Mouse (Mus musculus): ENCODE results near the gene Pmf1. TPM values are rescaled to one million over a fixed set of nuclear protein-coding genes. Genes with fewer than 3 reads are reported as not detected.

Pmf1 gene
- polyA plus RNA-seq, 1 experiment from 2014 or later: 136 TPM

DNA sequence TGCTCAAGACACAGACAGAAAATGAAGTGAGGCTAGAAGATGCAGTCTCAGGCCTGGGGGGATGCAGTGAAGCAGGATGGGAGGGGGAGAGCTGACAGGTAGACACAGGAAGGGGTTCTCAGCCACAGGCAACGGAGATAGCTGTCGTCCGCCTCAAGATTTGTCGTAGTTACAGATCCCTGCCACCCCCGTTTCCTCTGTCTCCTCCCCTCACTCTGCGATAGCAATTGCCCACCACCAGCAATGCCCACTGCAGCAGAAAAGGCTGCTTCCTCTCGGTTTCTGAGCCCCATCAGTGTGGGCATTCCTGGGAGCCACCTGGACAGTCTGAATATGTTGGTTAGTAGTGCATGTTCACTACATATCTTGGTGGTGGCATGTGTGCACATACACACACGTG lies 43.2 kb upstream of the Pmf1 start:
- H3K9ac ChIP-seq (replicated peaks; ENCODE audit: low read depth, low read length): no peak overlapping the region
- no peaks in the 10 kb centered on the region for H3K27me3 ChIP-seq (ENCODE audit: control insufficient read depth, insufficient read depth, low read length)
- H3K27ac ChIP-seq (ENCODE audit: low read length): no peak overlapping the region
- WGBS: 52% methylated on average over 8 of the region's 8 CpGs
- H3K4me1 ChIP-seq (ENCODE audit: control insufficient read depth, insufficient read depth, low read length): peaks cover 9% of the 10 kb centered on the region
- H3K4me3 ChIP-seq (ENCODE audit: low read depth, low read length): no peak overlapping the region
- no peaks in the 10 kb centered on the region for H3K36me3 ChIP-seq (ENCODE audit: control insufficient read depth, insufficient read depth, low read length)
- ATAC-seq (ENCODE audit: insufficient number of reproducible peaks, insufficient read depth, low FRiP score, low read depth): no peak
- no peak overlapping the region for H3K4me2 ChIP-seq (replicated peaks; ENCODE audit: low read depth, low read length)
- no peaks in the 10 kb centered on the region for H3K9me3 ChIP-seq (ENCODE audit: control insufficient read depth, low read depth, low read length)

DNA sequence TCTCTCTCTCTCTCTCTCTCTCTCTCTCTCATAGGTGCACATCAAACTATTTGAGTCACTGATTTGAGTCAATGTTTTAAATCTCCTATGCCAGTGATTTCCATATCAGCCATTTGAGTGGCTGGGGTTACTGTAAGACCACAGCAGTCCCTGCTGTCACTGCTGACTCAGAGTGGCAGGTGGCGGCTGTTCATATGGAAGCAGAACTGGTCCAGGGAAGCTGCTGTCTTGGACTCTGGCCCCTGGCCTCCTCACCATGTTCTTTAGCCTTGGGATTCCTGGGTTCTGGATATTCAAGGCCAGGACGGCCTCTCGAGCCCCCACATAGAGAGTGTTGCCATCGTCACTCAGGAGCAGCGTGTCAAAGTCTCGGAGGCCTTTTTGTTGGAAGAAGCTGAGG lies 42.6 kb upstream of the Pmf1 start:
- Histone ChIP-seq H3K36me3 (ENCODE audit: control insufficient read depth, insufficient read depth, low read length) (no peaks in the 10 kb centered on the region), H3K4me2 (replicated peaks; ENCODE audit: low read depth, low read length) (no peak overlapping the region), H3K4me3 (ENCODE audit: low read depth, low read length) (no peak overlapping the region), H3K9ac (replicated peaks; ENCODE audit: low read depth, low read length) (no peak overlapping the region), H3K4me1 (ENCODE audit: control insufficient read depth, insufficient read depth, low read length) (peaks cover 9% of the 10 kb centered on the region), H3K27me3 (ENCODE audit: control insufficient read depth, insufficient read depth, low read length) (no peaks in the 10 kb centered on the region), H3K27ac (ENCODE audit: low read length) (no peak overlapping the region), H3K9me3 (ENCODE audit: control insufficient read depth, low read depth, low read length) (no peaks in the 10 kb centered on the region)
- WGBS: 78% methylated on average over 6 of the region's 6 CpGs
- no peak for ATAC-seq (ENCODE audit: insufficient number of reproducible peaks, insufficient read depth, low FRiP score, low read depth)

GRCm38 (mm10) chr3:88452246-88452645 lies 42.1 kb upstream of the Pmf1 start:
- WGBS: 55% methylated on average over 5 of the region's 5 CpGs
- Histone ChIP-seq H3K9me3 (ENCODE audit: control insufficient read depth, low read depth, low read length) (no peaks in the 10 kb centered on the region), H3K9ac (replicated peaks; ENCODE audit: low read depth, low read length) (no peak overlapping the region), H3K36me3 (ENCODE audit: control insufficient read depth, insufficient read depth, low read length) (no peaks in the 10 kb centered on the region), H3K4me1 (ENCODE audit: control insufficient read depth, insufficient read depth, low read length) (peaks cover 9% of the 10 kb centered on the region; the same call in 1 of the 2 replicates), H3K27ac (ENCODE audit: low read length) (no peak overlapping the region), H3K4me2 (replicated peaks; ENCODE audit: low read depth, low read length) (no peak overlapping the region), H3K4me3 (ENCODE audit: low read depth, low read length) (no peak overlapping the region), H3K27me3 (ENCODE audit: control insufficient read depth, insufficient read depth, low read length) (no peaks in the 10 kb centered on the region)
- ATAC-seq (ENCODE audit: insufficient number of reproducible peaks, insufficient read depth, low FRiP score, low read depth): no peak

DNA sequence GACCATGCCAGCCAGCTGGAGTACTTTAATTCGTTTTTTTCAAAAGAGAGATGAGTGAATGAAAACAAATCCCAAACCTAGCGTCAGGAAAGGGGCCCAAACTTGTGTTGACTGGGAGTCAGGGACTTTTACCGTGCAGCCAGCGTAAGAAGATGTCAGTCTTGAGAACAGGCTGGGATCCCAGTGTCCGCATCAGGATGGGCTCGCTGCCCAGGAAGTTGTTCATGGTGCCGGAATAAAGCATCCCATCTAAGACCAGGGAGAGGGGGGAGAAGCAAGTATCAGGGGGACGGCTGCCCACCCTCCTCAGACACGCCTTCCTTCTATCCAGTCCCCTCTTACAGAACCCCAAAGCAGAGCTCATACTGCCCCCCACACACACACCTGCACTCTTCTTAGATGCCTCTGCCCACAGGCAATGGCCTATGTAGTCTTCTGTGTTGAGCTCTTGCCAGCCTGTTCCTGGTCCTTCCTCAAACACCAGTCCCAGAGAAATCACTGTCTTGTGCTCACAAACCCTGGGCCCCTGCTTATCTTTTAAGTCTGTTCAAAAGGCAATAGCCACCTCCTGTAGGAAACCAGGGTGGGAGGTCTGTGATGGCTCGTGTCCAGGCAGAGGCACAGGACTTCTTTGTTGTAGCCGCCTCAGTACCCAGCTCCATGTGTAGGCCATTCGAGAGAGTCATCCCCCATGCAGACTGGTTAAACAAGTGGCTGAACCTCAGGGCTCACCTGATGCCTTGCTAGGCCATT lies 40.4 kb upstream of the Pmf1 start:
- H3K4me2 ChIP-seq (replicated peaks; ENCODE audit: low read depth, low read length): no peak overlapping the region
- 70% methylated on average over 12 of the region's 12 CpGs for WGBS
- no peak overlapping the region for H3K9ac ChIP-seq (replicated peaks; ENCODE audit: low read depth, low read length)
- H3K27me3 ChIP-seq (ENCODE audit: control insufficient read depth, insufficient read depth, low read length): no peaks in the 10 kb centered on the region
- no peak for ATAC-seq (ENCODE audit: insufficient number of reproducible peaks, insufficient read depth, low FRiP score, low read depth)
- no peaks in the 10 kb centered on the region for H3K9me3 ChIP-seq (ENCODE audit: control insufficient read depth, low read depth, low read length)
- H3K4me1 ChIP-seq (ENCODE audit: control insufficient read depth, insufficient read depth, low read length): peaks cover 9% of the 10 kb centered on the region; the same call in 1 of the 2 replicates
- H3K4me3 ChIP-seq (ENCODE audit: low read depth, low read length): no peak overlapping the region
- H3K27ac ChIP-seq (ENCODE audit: low read length): no peak overlapping the region
- H3K36me3 ChIP-seq (ENCODE audit: control insufficient read depth, insufficient read depth, low read length): no peaks in the 10 kb centered on the region

DNA sequence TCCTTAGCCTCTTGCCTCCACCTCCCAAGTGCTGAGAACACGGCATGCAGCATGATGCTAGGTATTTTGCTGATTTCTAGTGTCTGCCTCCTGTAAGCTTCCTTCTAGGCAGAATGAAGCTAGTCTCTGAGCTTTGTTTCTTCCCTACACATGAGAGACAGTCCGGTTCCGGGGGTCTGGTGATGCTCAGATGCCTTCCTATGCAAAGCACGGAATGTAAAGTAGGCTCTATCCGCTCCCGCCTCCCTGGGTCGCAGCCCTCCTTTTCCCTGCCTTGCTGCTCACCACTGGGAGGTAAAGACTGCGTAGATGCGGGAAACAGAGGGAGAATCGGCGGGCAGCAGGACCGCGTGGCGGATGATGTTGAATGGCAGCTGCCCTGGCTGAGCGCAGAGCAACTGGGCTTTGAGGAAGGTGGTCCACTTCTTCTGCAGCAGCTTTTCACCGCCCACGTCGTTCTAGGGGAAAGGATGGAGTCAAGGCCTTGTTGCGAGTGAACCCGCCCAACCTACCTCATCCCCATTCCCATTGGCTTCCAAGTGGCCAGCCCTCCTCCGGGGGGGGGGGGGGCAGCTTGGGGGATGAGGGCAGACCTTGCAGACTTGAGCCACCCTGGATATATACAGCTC lies 39.4 kb upstream of the Pmf1 start:
- peak; percentile 80; the same call in 1 of the 2 replicates for ATAC-seq (ENCODE audit: insufficient number of reproducible peaks, insufficient read depth, low FRiP score, low read depth)
- H3K9ac ChIP-seq (replicated peaks; ENCODE audit: low read depth, low read length): peak overlapping the region; percentile 23; the same call in 1 of the 2 replicates

DNA sequence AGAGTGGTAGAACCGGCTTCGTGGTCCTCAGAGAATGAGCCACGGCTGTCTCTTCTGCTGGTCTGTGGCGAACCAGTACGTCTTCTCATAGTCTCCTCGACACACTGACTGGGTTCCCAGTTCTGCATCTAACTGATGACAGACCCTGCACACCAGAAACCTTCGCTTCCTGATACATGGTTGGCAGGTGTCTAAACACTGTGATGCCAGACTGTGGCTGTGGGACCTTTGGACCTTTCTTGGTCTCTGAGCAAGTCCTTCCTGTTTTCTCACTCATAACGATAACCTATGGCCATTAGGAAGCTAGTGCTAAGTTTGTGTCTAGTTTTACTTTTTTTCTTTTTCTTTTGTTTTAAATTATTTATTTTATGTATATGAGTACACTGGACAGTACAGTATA lies 38.3 kb upstream of the Pmf1 start:
- Histone ChIP-seq H3K9me3 (ENCODE audit: control insufficient read depth, low read depth, low read length) (no peaks in the 10 kb centered on the region), H3K36me3 (ENCODE audit: control insufficient read depth, insufficient read depth, low read length) (no peaks in the 10 kb centered on the region), H3K4me1 (ENCODE audit: control insufficient read depth, insufficient read depth, low read length) (peaks cover 9% of the 10 kb centered on the region; the same call in 1 of the 2 replicates), H3K27me3 (ENCODE audit: control insufficient read depth, insufficient read depth, low read length) (no peaks in the 10 kb centered on the region), H3K9ac (replicated peaks; ENCODE audit: low read depth, low read length) (no peak overlapping the region), H3K4me2 (replicated peaks; ENCODE audit: low read depth, low read length) (no peak overlapping the region), H3K27ac (ENCODE audit: low read length) (no peak overlapping the region), H3K4me3 (ENCODE audit: low read depth, low read length) (no peak overlapping the region)
- ATAC-seq (ENCODE audit: insufficient number of reproducible peaks, insufficient read depth, low FRiP score, low read depth): no peak
- WGBS: 83% methylated on average over 8 of the region's 8 CpGs

More for the DNA sequence above, 39.4 kb upstream of the Pmf1 start:
- WGBS: 15% methylated on average over 21 of the region's 21 CpGs
- H3K36me3 ChIP-seq (ENCODE audit: control insufficient read depth, insufficient read depth, low read length): no peaks in the 10 kb centered on the region
- peak overlapping the region; percentile 44 for H3K4me2 ChIP-seq (replicated peaks; ENCODE audit: low read depth, low read length)
- H3K9me3 ChIP-seq (ENCODE audit: control insufficient read depth, low read depth, low read length): no peaks in the 10 kb centered on the region
- H3K4me1 ChIP-seq (ENCODE audit: control insufficient read depth, insufficient read depth, low read length): peaks cover 9% of the 10 kb centered on the region; the same call in 1 of the 2 replicates
- no peaks in the 10 kb centered on the region for H3K27me3 ChIP-seq (ENCODE audit: control insufficient read depth, insufficient read depth, low read length)
- peak overlapping the region; percentile 20 for H3K4me3 ChIP-seq (ENCODE audit: low read depth, low read length)
- peak overlapping the region; percentile 44 for H3K27ac ChIP-seq (ENCODE audit: low read length)

DNA sequence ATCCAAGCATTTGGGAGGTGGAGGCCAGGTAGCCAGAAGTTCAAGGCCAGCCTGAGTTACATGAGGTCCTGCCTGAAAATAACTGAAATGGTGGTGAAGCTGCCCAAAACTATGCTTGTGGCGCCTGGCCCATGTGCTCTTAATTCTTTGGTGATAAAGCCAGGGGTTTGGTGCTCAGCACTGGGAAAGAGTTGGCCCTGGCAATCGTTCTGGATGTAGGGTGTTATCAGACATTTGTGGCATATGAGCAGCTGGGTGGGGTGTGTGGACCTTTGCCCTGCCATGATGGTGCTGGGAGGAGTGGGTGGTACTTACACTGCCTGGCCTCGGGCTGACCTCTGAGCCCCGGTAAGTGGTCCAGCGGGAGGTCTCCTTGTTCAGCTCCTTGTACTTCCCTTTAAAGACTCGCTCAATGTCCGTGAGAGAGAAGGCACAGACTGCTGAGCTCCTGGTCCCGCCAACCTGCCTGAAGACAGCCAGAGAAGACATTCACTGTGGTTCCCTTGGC lies 37.6 kb upstream of the Pmf1 start:
- 49% methylated on average over 8 of the region's 8 CpGs for WGBS
- H3K27ac ChIP-seq (ENCODE audit: low read length): no peak overlapping the region
- H3K4me3 ChIP-seq (ENCODE audit: low read depth, low read length): no peak overlapping the region
- no peak overlapping the region for H3K9ac ChIP-seq (replicated peaks; ENCODE audit: low read depth, low read length)
- H3K27me3 ChIP-seq (ENCODE audit: control insufficient read depth, insufficient read depth, low read length): no peaks in the 10 kb centered on the region
- H3K4me1 ChIP-seq (ENCODE audit: control insufficient read depth, insufficient read depth, low read length): peaks cover 9% of the 10 kb centered on the region; the same call in 1 of the 2 replicates
- no peak for ATAC-seq (ENCODE audit: insufficient number of reproducible peaks, insufficient read depth, low FRiP score, low read depth)
- no peak overlapping the region for H3K4me2 ChIP-seq (replicated peaks; ENCODE audit: low read depth, low read length)
- H3K36me3 ChIP-seq (ENCODE audit: control insufficient read depth, insufficient read depth, low read length): no peaks in the 10 kb centered on the region
- H3K9me3 ChIP-seq (ENCODE audit: control insufficient read depth, low read depth, low read length): no peaks in the 10 kb centered on the region

DNA sequence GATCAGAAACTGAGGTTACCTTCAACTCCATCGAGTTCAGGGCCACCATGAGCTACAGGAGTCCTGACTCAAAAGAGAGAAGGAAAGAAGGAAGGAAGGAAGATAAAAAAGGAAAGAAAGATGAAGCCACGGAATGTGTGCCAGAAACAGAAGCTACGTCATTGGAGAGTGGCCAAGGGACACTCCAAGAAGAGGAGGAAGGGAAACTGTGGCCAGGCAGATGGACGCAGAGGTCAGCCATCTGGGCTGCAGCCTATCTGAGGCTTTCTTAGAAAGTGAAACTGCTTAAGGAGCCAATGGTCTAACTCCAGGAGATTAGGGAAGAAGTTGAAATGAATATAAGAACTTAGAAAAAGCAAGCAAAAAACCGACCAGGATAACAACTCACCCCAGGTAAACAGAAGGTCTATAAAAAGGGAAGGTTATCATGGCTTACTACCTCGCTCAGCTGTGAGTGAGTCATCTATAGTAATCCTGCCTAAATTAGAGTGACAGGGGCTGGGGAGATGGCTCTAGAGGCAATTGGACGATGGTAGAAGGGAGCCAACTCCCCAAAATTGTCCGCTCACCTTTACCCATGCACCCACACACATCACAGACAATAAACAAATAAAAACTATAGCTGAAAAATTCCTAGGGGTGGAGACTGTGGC lies 36.5 kb upstream of the Pmf1 start:
- Histone ChIP-seq H3K9me3 (ENCODE audit: control insufficient read depth, low read depth, low read length) (no peaks in the 10 kb centered on the region), H3K27me3 (ENCODE audit: control insufficient read depth, insufficient read depth, low read length) (no peaks in the 10 kb centered on the region), H3K9ac (replicated peaks; ENCODE audit: low read depth, low read length) (no peak overlapping the region), H3K4me3 (ENCODE audit: low read depth, low read length) (no peak overlapping the region), H3K36me3 (ENCODE audit: control insufficient read depth, insufficient read depth, low read length) (no peaks in the 10 kb centered on the region), H3K4me1 (ENCODE audit: control insufficient read depth, insufficient read depth, low read length) (peaks cover 9% of the 10 kb centered on the region; the same call in 1 of the 2 replicates), H3K4me2 (replicated peaks; ENCODE audit: low read depth, low read length) (no peak overlapping the region), H3K27ac (ENCODE audit: low read length) (no peak overlapping the region)
- no peak for ATAC-seq (ENCODE audit: insufficient number of reproducible peaks, insufficient read depth, low FRiP score, low read depth)
- WGBS: 65% methylated on average over 8 of the region's 8 CpGs

Data from stomach, embryonic 14.5 days (tissue).